Mouse (Mus musculus): Measurements from ENCODE around the gene Slc28a1.

Gene Slc28a1

GRCm38 (mm10) chr7:81114555-81114954 is at the start of gene Slc28a1:
Gene Slc28a1, plus strand, starts transcription at chr7:81114799.
- DNase-seq (ENCODE audit: extremely low read depth, low read depth): no peak

GRCm38 (mm10) chr7:81066714-81067113 is 47.9 kb upstream of the Slc28a1 start:
- DNase-seq (ENCODE audit: extremely low read depth, low read depth): no peak

DNA sequence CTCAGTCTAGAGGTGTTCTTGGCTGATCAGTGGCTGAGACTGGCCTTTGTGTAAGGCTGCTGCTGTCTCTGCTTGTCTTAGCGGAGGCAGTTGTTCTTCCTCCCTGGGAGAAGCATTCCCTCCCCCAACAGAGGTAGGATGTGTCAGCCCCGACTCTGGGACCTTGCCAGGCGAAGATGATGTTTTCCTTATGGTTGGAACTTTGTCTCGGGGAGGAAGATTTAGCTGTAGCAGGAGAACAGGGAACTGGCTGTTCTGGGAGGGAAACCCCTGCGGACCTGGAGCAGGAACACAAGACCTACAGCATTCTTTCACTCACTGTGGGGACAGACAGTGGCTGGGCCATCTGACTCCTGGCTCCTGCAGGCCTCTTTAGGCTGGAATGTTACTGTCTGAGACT is 42.1 kb upstream of the Slc28a1 start:
- no peak for DNase-seq (ENCODE audit: extremely low read depth, low read depth)

DNA sequence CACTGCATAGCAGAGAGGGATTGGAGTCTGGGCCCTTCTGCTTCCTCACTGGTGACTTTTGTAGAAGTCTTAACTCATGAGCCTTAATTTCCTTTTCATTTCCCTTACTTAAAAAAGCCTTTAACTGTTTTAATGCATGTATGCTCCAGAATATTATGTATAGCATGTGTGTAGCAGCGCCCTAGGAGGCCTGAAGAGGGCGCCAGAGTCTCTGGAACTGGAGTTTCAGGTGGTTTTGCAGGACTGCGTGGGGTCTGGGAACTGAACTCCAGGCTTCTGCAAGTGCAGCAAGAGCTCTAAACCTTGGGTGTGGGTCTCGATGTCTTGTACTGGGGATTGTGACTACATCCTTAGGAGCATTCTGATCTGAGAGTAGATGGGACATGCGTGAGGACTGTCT is 41.3 kb upstream of the Slc28a1 start:
- DNase-seq (ENCODE audit: extremely low read depth, low read depth): no peak

DNA sequence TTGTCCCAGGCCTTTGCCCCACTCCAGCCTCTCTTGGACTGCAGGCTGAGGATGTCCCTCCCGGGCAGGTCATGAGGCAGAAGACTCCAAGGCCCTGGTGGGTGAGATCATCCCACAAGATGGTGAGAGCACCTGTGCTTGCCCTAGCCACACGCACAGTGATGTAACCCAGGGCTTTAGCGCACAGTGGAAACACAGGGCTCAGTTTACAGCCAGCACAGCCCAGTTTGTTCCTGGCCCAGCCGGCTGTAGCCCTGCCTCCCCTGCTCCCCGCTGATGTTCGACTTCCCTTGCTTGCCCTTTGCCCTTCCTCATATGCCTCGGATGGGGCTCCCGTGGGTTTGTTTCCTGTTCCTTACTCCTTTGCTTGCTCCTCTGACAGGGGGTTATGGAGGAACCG is 40.1 kb upstream of the Slc28a1 start:
- DNase-seq (ENCODE audit: extremely low read depth, low read depth): no peak

DNA sequence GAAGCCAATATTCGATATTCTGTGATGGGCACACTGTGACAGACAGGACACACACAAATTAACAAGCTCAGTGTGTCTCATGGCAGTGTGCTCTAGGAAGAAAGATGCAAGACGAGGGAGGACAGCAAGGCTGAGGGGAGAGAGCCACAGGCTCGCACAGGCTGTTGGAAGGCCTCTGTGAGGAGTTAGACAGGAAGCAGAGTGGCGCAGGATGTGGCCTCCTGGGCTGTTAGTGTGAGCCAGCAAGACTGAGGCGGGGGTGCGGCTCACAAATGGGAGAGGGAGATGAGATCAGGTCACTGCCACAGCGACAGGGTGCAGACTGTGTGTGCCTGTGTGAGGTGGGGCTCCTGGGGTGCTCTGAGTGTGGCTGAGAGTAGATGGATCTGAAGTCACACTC is 39.3 kb upstream of the Slc28a1 start:
- no peak for DNase-seq (ENCODE audit: extremely low read depth, low read depth)

DNA sequence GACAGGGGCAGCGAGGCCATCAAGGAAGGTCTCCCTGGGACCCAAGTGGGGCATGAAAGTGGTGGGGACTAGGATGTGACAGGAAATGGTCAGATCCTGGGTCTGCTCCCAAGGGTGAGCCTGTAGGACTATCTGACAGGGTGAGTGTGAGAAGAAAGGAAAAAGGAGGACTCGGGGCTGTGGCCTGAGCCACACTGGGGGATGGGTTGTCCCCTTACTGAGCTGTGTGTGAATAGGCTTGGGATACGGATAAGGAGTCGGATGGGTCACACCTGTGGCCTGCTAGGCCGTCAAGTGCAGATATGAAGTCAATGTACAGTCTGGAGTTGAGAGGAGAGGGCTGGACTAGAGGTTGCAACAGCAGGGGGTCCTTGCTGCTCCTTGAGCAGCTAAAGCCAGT is 38.9 kb upstream of the Slc28a1 start:
- no peak for DNase-seq (ENCODE audit: extremely low read depth, low read depth)

DNA sequence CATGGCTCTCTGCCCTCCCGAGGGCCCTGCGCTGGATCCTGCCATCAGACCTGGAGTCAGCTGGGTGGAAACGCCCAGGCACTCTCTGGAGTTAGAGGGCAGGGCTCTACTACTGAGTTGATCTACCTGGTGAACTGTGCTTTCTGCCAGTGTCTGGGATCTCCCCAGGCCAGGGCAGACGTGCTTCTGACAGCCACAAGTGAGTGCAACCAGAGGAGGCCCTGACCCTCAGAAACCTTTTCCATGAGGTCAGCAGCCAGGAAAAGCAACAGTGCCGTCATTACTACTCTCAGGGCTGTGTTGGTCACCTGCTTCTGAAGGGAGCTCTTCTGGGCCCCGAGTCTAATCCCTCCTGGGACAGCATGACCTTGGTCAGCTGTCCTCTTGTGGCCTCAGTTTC is 37.6 kb upstream of the Slc28a1 start:
- DNase-seq (ENCODE audit: extremely low read depth, low read depth): no peak

- no peak for DNase-seq (ENCODE audit: extremely low read depth, low read depth)
Measured at GRCm38 (mm10) chr7:81078740-81079139, 35.9 kb upstream of the Slc28a1 start.

GRCm38 (mm10) chr7:81093420-81093965 is 21.1 kb upstream of the Slc28a1 start:
- no peak for DNase-seq (ENCODE audit: extremely low read depth, low read depth)

- DNase-seq (ENCODE audit: extremely low read depth, low read depth): no peak
Measured at GRCm38 (mm10) chr7:81094104-81094757, 20.4 kb upstream of the Slc28a1 start.

GRCm38 (mm10) chr7:81100341-81100740 is 14.3 kb upstream of the Slc28a1 start:
- DNase-seq (ENCODE audit: extremely low read depth, low read depth): no peak

DNA sequence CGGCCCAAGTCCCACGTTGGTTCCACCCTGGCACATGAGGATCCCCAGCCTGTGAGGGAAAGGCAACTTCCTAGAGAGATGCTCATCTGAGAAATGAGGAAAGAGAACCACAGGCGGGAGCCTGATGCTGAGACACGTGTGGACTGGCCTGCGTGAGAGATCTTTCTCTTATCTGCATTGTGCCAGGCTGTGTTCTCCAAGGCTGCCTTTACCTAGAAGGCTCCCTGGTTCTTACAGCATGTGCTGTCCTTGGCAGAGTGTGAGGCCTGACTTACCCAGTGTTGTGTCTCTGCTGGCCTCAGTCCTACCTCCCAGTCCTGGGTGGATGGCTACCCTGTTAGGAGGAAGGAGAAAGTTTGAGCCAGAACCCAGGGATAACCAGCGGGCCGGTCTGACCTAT is 11.7 kb upstream of the Slc28a1 start:
- DNase-seq (ENCODE audit: extremely low read depth, low read depth): no peak

GRCm38 (mm10) chr7:81105525-81105924 is 9.1 kb upstream of the Slc28a1 start:
- DNase-seq (ENCODE audit: extremely low read depth, low read depth): no peak

- DNase-seq (ENCODE audit: extremely low read depth, low read depth): no peak
Measured at GRCm38 (mm10) chr7:81108226-81108625, 6.4 kb upstream of the Slc28a1 start.

GRCm38 (mm10) chr7:81109717-81110651 is 4.6 kb upstream of the Slc28a1 start:
- no peak for DNase-seq (ENCODE audit: extremely low read depth, low read depth)

DNA sequence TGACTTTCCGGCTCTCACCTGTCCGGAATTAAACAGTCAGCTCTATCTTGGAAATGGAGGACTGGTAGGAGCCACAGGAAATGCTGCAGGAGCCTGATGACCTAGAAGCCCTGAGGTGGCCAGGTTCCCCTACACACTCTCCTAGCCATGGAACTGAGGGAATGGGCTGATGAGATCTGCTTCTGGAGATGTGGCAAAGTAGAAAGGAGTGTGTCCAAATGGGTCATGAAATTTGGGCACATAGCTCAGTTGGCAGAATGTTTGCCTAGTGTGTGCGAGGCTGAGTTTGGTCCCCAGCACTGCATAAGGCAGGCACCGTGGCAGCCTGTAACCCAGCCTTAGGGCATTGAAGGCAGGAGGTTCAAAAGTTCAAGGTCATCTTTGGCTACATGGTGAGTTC is 3.8 kb upstream of the Slc28a1 start:
- no peak for DNase-seq (ENCODE audit: extremely low read depth, low read depth)

GRCm38 (mm10) chr7:81111729-81112128 is 2.9 kb upstream of the Slc28a1 start:
- DNase-seq (ENCODE audit: extremely low read depth, low read depth): no peak

DNA sequence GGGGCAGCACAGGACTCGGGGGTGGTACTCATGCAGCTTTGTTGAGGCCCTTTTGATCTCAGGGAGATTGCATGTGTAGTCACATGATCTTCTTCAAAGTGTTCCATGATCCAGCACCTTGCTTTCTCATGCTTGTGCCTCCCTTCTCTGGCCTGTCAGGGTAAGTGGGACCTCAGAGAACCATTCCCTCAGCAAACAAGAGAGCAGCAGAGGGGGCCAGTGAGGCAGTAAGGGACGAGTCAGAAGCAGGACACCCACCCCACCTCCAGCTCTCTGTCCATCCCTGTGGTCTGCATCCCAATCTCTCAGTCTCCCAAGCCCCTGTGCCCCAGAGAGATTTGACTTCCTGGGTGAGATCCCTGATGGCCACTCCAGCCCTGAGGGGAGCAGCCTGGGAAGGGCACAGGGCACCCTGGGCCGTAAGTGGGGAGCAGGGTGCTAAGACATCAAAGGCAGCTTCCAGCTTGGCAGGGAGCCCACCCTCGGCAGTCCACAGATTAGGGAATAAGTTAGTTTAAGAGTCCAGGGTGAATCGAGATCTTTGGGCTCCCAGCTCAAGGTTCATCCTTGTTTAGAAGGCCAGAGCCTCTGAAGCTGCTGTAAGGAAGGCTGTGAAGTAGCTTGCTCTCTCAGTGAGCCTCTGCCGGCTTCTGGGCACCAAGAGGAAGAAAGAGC is 1.8 kb upstream of the Slc28a1 start:
- no peak for DNase-seq (ENCODE audit: extremely low read depth, low read depth)

DNA sequence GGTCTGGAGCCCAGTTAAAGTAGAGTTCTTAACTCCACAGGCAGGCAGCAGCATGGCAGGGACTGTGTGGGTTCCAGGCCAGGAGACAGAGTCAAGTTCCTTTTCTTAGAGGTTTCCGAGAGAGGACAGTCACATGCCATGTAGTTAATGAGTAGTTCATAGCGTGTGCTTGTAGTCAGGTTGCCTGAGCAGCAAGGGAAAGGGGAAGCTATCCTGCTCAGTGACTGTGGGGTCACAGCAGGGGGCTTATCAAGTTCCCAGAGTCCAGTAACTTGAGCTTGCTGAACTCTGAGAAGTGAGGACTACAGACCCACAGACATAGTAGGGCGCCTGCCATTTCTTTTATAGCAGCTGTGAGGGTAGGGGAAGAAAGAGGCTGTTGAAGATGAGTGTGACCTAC is 6.5 kb downstream of the Slc28a1 start:
- peak; percentile 48 for DNase-seq (ENCODE audit: extremely low read depth, low read depth)

DNA sequence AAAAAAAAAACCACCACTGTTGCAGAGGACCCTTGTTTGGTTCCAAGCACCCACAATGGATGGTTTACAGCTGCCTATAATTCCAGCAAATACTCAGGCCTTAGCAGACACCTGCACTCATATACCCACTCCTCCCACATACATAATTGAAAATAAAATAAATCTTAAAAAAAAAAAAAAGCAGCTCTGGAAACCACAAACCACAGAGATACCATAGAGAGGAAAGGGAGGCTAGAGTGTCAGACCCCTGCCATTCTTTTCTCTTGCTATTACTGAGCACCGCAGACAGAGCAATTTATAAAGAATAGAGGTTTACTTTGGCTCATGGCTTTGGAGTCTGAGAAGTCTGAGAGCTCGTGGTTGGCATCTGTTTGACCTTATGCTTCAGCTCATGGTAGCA is 8.2 kb downstream of the Slc28a1 start:
- DNase-seq (ENCODE audit: extremely low read depth, low read depth): no peak

DNA sequence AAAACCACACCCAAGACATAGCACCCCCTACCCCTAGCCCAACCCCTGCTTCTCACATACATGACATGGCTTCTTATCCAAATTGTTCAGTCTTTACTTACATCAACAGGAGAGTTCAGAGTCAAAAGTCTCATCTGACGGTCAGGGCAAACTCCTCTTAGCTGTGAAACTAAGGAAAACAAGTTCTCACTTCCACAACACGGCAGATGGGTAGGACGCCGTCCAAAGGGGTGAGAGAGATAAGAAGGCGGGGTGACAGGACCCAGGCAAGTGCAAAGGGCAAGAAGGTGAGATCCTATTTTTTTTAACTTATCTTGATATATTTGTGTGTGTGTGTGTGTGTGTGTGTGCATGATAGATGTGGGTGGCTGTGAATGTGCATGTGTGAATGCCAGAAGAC is 9.0 kb downstream of the Slc28a1 start:
- no peak for DNase-seq (ENCODE audit: extremely low read depth, low read depth)

Data from MEL-GATA-1-ER (cell line).